ENCODE assay signal across 24 mouse cellular contexts in the genomic region with DNA sequence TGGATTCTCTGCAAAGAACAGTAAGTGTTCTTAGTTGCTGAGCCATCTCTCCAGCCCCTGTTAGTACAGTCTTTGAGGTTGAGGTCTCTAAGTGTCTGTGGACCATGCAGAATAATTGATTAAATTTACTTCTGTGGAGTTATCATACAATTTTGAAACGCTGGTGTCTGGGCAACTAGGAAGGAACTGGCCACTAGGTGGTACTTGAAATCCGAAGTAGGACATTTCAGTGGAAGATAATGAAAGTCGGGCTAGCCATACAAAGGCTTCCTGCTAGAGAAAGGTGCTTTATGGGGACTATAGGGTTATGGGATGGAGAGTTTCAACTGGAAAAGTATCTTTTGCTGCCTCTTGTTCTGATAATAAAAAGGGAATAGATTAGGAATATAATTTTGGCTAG. TPM values are rescaled to one million over a fixed set of nuclear protein-coding genes. Genes with fewer than 3 reads are reported as not detected.
DNase-seq lines count a peak whose midpoint lies in the region; ATAC-seq and TF ChIP-seq lines count a peak whose summit lies in the region.
"Had no signal": no experiment of that assay in that cellular context is flagged by ENCODE, and none has a peak within 500 bp of the region (broad histone marks: within the 10 kb centered on the region; RNA-seq: fewer than 3 reads in every experiment).

No protein-coding gene starts in this region.

- no peaks in the 10 kb centered on the region for H3K27me3 ChIP-seq in hindbrain, postnatal 0 days (ENCODE audit: insufficient read depth, low read length)
- 0 out of 2 replicates have a peak, but pooled peaks cover 3% of the 10 kb centered on the region for H3K27me3 ChIP-seq in hindbrain, embryonic 13.5 days
- H3K27me3 ChIP-seq: embryonic facial prominence, embryonic 12.5 days; midbrain, embryonic 12.5 days had no signal

- ATAC-seq in hindbrain, postnatal 0 days = no peak
- no peak for ATAC-seq in hindbrain, embryonic 13.5 days (ENCODE audit: low FRiP score)
- ATAC-seq: forebrain, embryonic 16.5 days had no signal

- 28% methylated on average over 3 of the region's 3 CpGs for WGBS in hindbrain, postnatal 0 days
- 28% methylated on average over 3 of the region's 3 CpGs for WGBS in hindbrain, embryonic 13.5 days

- intact Hi-C loops in left cerebral cortex, adult 2 months (cut with DNase I) = no loop called here

- H3K9me3 ChIP-seq in hindbrain, postnatal 0 days (ENCODE audit: low read length) = no peaks in the 10 kb centered on the region
- H3K9me3 ChIP-seq in hindbrain, embryonic 13.5 days = no peaks in the 10 kb centered on the region
- H3K9me3 ChIP-seq: embryonic facial prominence, embryonic 12.5 days; limb, embryonic 13.5 days; midbrain, embryonic 12.5 days had no signal

- peak; percentile 17 for DNase-seq in hindbrain, postnatal 0 days (ENCODE audit: low spot score)
- DNase-seq in left cerebral cortex, adult 2 months (ENCODE audit: extremely low spot score in 1 of 2, low spot score in 2 of 2) = no peak
- DNase-seq in left cerebral cortex, adult 11 months (ENCODE audit: low spot score) = no peak
- DNase-seq in 3T3-L1 (ENCODE audit: low read depth, low spot score) = peak; percentile 29
- peak; percentile 14 for DNase-seq in NIH3T3 (ENCODE audit: low read depth)
- no peak for DNase-seq in adrenal gland, postnatal 14 days
- DNase-seq: adrenal gland, adult 8-10 months; cerebellum, adult 2 months; heart, adult 11 months; kidney, adult 11 months; lung, adult 2 months; spleen, adult 18-20 months; thymus, adult 2 months had no signal

- H3K9ac ChIP-seq in hindbrain, postnatal 0 days (replicated peaks; ENCODE audit: low read length) = no peak overlapping the region
- no peak overlapping the region for H3K9ac ChIP-seq in hindbrain, embryonic 13.5 days
- H3K9ac ChIP-seq: embryonic facial prominence, embryonic 12.5 days; limb, embryonic 13.5 days; midbrain, embryonic 12.5 days had no signal

- TF ChIP-seq CTCF in hindbrain, postnatal 0 days (IDR thresholded peaks at IDR 0.05; ENCODE audit: low read depth) = peak; percentile 53
- TF ChIP-seq CTCF in left cerebral cortex, adult 2 months (IDR thresholded peaks at IDR 0.05) = peak; percentile 42

- no peaks in the 10 kb centered on the region for H3K4me1 ChIP-seq in hindbrain, postnatal 0 days (ENCODE audit: insufficient read depth, low read length)
- no peaks in the 10 kb centered on the region for H3K4me1 ChIP-seq in hindbrain, embryonic 13.5 days (replicated peaks)
- H3K4me1 ChIP-seq: embryonic facial prominence, embryonic 12.5 days; limb, embryonic 13.5 days; midbrain, embryonic 12.5 days had no signal

- no peaks in the 10 kb centered on the region for H3K36me3 ChIP-seq in hindbrain, postnatal 0 days (ENCODE audit: insufficient read depth, low read length)
- no peaks in the 10 kb centered on the region for H3K36me3 ChIP-seq in hindbrain, embryonic 13.5 days
- H3K36me3 ChIP-seq: embryonic facial prominence, embryonic 12.5 days; limb, embryonic 13.5 days; midbrain, embryonic 12.5 days had no signal

- H3K4me3 ChIP-seq in hindbrain, postnatal 0 days (ENCODE audit: low read length) = no peak overlapping the region
- no peak overlapping the region for H3K4me3 ChIP-seq in hindbrain, embryonic 13.5 days
- no peak overlapping the region for H3K4me3 ChIP-seq in left cerebral cortex, adult 2 months
- H3K4me3 ChIP-seq: embryonic facial prominence, embryonic 12.5 days; limb, embryonic 13.5 days; midbrain, embryonic 12.5 days had no signal

- no peak overlapping the region for H3K4me2 ChIP-seq in hindbrain, postnatal 0 days (ENCODE audit: low read depth, low read length)
- H3K4me2 ChIP-seq in hindbrain, embryonic 13.5 days = no peak overlapping the region
- H3K4me2 ChIP-seq: embryonic facial prominence, embryonic 12.5 days; limb, embryonic 13.5 days; midbrain, embryonic 12.5 days had no signal

- H3K27ac ChIP-seq in hindbrain, postnatal 0 days = no peak overlapping the region
- H3K27ac ChIP-seq in hindbrain, embryonic 13.5 days = no peak overlapping the region
- H3K27ac ChIP-seq in left cerebral cortex, adult 2 months = no peak overlapping the region
- H3K27ac ChIP-seq: embryonic facial prominence, embryonic 12.5 days; limb, embryonic 13.5 days; midbrain, embryonic 12.5 days had no signal

RNA-seq across cellular contexts. Expression of gene Defb20, which starts 4.4 kb away (rescaled TPM):
- total RNA-seq in hindbrain, postnatal 0 days (2014; rRNA removed) = not detected in 2 replicates
- not detected in 2 replicates for polyA plus RNA-seq in hindbrain, postnatal 0 days (2015; fragmentation: Nextera tagmentation; extraction: Ambion mirVana)
- polyA plus RNA-seq in hindbrain, embryonic 13.5 days (2015; fragmentation: Nextera tagmentation; extraction: Ambion mirVana) = not detected in 2 replicates
- total RNA-seq in left cerebral cortex, adult 2 months (2021) = not detected
- not detected in 2 replicates for total RNA-seq in adrenal gland, postnatal 14 days (2021)
- total RNA-seq: adrenal gland, adult 8-10 months; ES-E14; gastrocnemius, adult 8-10 months; left cerebral cortex, postnatal 10 days had no signal
- polyA plus RNA-seq: embryonic facial prominence, embryonic 12.5 days; forebrain, embryonic 16.5 days; heart, embryonic 14.5 days; hindbrain, embryonic 11.5 days; limb, embryonic 13.5 days; lung, adult 2 months; midbrain, embryonic 12.5 days; stomach, embryonic 14.5 days; thymus, adult 2 months had no signal

RNA-seq across cellular contexts. Expression of gene Defb23, which starts 8.0 kb away (rescaled TPM):
- not detected in 2 replicates for total RNA-seq in hindbrain, postnatal 0 days (2014; rRNA removed)
- not detected in 2 replicates for polyA plus RNA-seq in hindbrain, postnatal 0 days (2015; fragmentation: Nextera tagmentation; extraction: Ambion mirVana)
- not detected in 2 replicates for polyA plus RNA-seq in hindbrain, embryonic 13.5 days (2015; fragmentation: Nextera tagmentation; extraction: Ambion mirVana)
- not detected for total RNA-seq in left cerebral cortex, adult 2 months (2021)
- total RNA-seq in adrenal gland, postnatal 14 days (2021) = not detected in 2 replicates
- total RNA-seq: adrenal gland, adult 8-10 months; ES-E14; gastrocnemius, adult 8-10 months; left cerebral cortex, postnatal 10 days had no signal
- polyA plus RNA-seq: cerebellum, adult 2 months; embryonic facial prominence, embryonic 12.5 days; forebrain, embryonic 16.5 days; heart, embryonic 14.5 days; hindbrain, embryonic 11.5 days; limb, embryonic 13.5 days; lung, adult 2 months; midbrain, embryonic 12.5 days; stomach, embryonic 14.5 days; thymus, adult 2 months had no signal

RNA-seq across cellular contexts. Expression of gene Defb22, which starts 17.5 kb away (rescaled TPM):
- not detected in 2 replicates for total RNA-seq in hindbrain, postnatal 0 days (2014; rRNA removed)
- not detected in 2 replicates for polyA plus RNA-seq in hindbrain, postnatal 0 days (2015; fragmentation: Nextera tagmentation; extraction: Ambion mirVana)
- polyA plus RNA-seq in hindbrain, embryonic 13.5 days (2015; fragmentation: Nextera tagmentation; extraction: Ambion mirVana) = not detected in 2 replicates
- total RNA-seq in left cerebral cortex, adult 2 months (2021) = not detected
- total RNA-seq in adrenal gland, postnatal 14 days (2021) = not detected in 2 replicates
- total RNA-seq: adrenal gland, adult 8-10 months; ES-E14; gastrocnemius, adult 8-10 months; left cerebral cortex, postnatal 10 days had no signal
- polyA plus RNA-seq: cerebellum, adult 2 months; embryonic facial prominence, embryonic 12.5 days; forebrain, embryonic 16.5 days; heart, embryonic 14.5 days; hindbrain, embryonic 11.5 days; limb, embryonic 13.5 days; lung, adult 2 months; midbrain, embryonic 12.5 days; stomach, embryonic 14.5 days; thymus, adult 2 months had no signal

RNA-seq across cellular contexts. Expression of gene Defb26, which starts 39.1 kb away (rescaled TPM):
- total RNA-seq in hindbrain, postnatal 0 days (2014; rRNA removed) = not detected in 2 replicates
- polyA plus RNA-seq in hindbrain, postnatal 0 days (2015; fragmentation: Nextera tagmentation; extraction: Ambion mirVana) = not detected in 2 replicates
- polyA plus RNA-seq in hindbrain, embryonic 13.5 days (2015; fragmentation: Nextera tagmentation; extraction: Ambion mirVana) = not detected in 2 replicates
- not detected for total RNA-seq in left cerebral cortex, adult 2 months (2021)
- not detected in 2 replicates for total RNA-seq in adrenal gland, postnatal 14 days (2021)
- total RNA-seq: adrenal gland, adult 8-10 months; ES-E14; gastrocnemius, adult 8-10 months; left cerebral cortex, postnatal 10 days had no signal
- polyA plus RNA-seq: cerebellum, adult 2 months; embryonic facial prominence, embryonic 12.5 days; forebrain, embryonic 16.5 days; heart, embryonic 14.5 days; hindbrain, embryonic 11.5 days; limb, embryonic 13.5 days; lung, adult 2 months; midbrain, embryonic 12.5 days; stomach, embryonic 14.5 days; thymus, adult 2 months had no signal

RNA-seq across cellular contexts. Expression of gene Defb28, which starts 45.6 kb away (rescaled TPM):
- total RNA-seq in hindbrain, postnatal 0 days (2014; rRNA removed) = not detected in 2 replicates
- not detected in 2 replicates for polyA plus RNA-seq in hindbrain, postnatal 0 days (2015; fragmentation: Nextera tagmentation; extraction: Ambion mirVana)
- not detected in 2 replicates for polyA plus RNA-seq in hindbrain, embryonic 13.5 days (2015; fragmentation: Nextera tagmentation; extraction: Ambion mirVana)
- not detected for total RNA-seq in left cerebral cortex, adult 2 months (2021)
- not detected in 2 replicates for total RNA-seq in adrenal gland, postnatal 14 days (2021)
- total RNA-seq: adrenal gland, adult 8-10 months; ES-E14; gastrocnemius, adult 8-10 months; left cerebral cortex, postnatal 10 days had no signal
- polyA plus RNA-seq: cerebellum, adult 2 months; embryonic facial prominence, embryonic 12.5 days; forebrain, embryonic 16.5 days; heart, embryonic 14.5 days; hindbrain, embryonic 11.5 days; limb, embryonic 13.5 days; lung, adult 2 months; midbrain, embryonic 12.5 days; stomach, embryonic 14.5 days; thymus, adult 2 months had no signal

Comparison
In these comparisons a context has a peak if more than half of its experiments do, and no peak if none do; other contexts are left out.
1. DNase-seq: peak in hindbrain, postnatal 0 days (single experiment), 3T3-L1 (single experiment) and NIH3T3 (single experiment); none in left cerebral cortex, adult 2 months (0 of 2), left cerebral cortex, adult 11 months (single experiment) and adrenal gland, postnatal 14 days (single experiment).